Mouse (Mus musculus): ENCODE data around the gene Tmem163. TPM values are rescaled to one million over a fixed set of nuclear protein-coding genes. Genes with fewer than 3 reads are reported as not detected.
A peak's percentile ranks its signal among the peaks of the same experiment; 100 is the strongest.

The Tmem163 gene
- total and polyA plus RNA-seq, 3 experiments = 4.5 to 10.0 (median 8.1) TPM

- TF ChIP-seq IRF4 (IDR thresholded peaks at IDR 0.05; ENCODE audit: low read depth, low read length) (peak; percentile 87; the same call in 1 of the 2 replicates), GABPA (IDR thresholded peaks at IDR 0.05; ENCODE audit: insufficient replicate concordance, low read depth, low read length) (no peak), ELF1 (IDR thresholded peaks at IDR 0.05; ENCODE audit: low read depth, low read length) (no peak), RCOR1 (conservative IDR thresholded peaks at IDR 0.05; ENCODE audit: low read depth, low read length) (0 out of 2 replicates have a peak, but pooled peaks have one; percentile 10), CTCF (conservative IDR thresholded peaks at IDR 0.05 in 1 of 2, IDR thresholded peaks at IDR 0.05 in 1 of 2; ENCODE audit: low read depth in 2 of 2, low read length in 2 of 2) (no peak), BHLHE40 (IDR thresholded peaks at IDR 0.05; ENCODE audit: low read depth, low read length) (peak; percentile 88), POLR2AphosphoS2 (IDR thresholded peaks at IDR 0.05; ENCODE audit: low read depth, low read length) (no peak)
These were observed 164.9 kb downstream of the Tmem163 start (continued) for GRCm38 (mm10) chr1:127514479-127514878.

DNA sequence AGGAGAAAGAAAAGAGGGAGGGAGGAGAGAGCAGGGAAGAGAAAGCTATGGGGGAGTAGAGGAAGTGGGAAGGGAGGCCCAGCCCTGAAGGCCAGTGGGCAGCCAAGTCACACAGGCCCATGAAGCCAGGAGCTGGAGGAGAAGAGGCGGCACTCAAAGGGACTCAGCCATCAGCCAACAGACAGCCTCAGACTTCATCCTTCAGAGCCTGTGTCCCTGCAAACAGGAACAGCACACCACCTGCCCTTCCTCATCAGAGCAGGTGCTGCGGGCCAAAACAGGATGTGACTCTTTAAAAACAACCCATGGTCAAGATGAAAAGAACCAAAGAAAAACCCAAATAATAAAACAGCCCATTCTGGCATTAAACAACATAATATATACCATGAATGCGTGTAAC lies 165.7 kb downstream of the Tmem163 start:
- Histone ChIP-seq H3K27ac (ENCODE audit: insufficient read depth, low read depth) (peak overlapping the region; percentile 92), H3K4me3 (replicated peaks in 1 of 3; ENCODE audit: low read depth in 2 of 3, low read length in 2 of 3, poor library complexity in 1 of 3) (no peak overlapping the region), H3K79me2 (replicated peaks; ENCODE audit: control insufficient read depth, extremely low read depth, insufficient read depth, poor library complexity, severe bottlenecking) (no peaks in the 10 kb centered on the region), H3K9me3 (replicated peaks; ENCODE audit: low read length) (peaks cover 29% of the 10 kb centered on the region), H3K9ac (ENCODE audit: insufficient read depth, low read depth) (peak overlapping the region; percentile 31; the same call in 1 of the 2 replicates), H3K4me2 (ENCODE audit: insufficient read depth, low read depth, poor library complexity, severe bottlenecking) (peak overlapping the region; percentile 58), H3K36me3 (replicated peaks in 1 of 2; ENCODE audit: control insufficient read depth in 1 of 2, insufficient read depth in 1 of 2, low read length in 1 of 2) (peaks cover 0 to 26% of the 10 kb centered on the region in 2 experiments), H3K4me1 (ENCODE audit: control insufficient read depth in 1 of 2, insufficient read depth in 2 of 2) (peaks cover 33 to 51% of the 10 kb centered on the region in 2 experiments), H3K27me3 (replicated peaks) (no peaks in the 10 kb centered on the region)
- dilution Hi-C loops (cut with MboI; ENCODE audit: extremely low pct_ligation_motif_present, extremely low pct_unique_long_range_greater_than_20kb, low sequenced_read_pairs) = no loop called here
- no peak for TF ChIP-seq RAD21 (IDR thresholded peaks at IDR 0.05; ENCODE audit: low read depth, low read length)
- TF ChIP-seq E2F4 (IDR thresholded peaks at IDR 0.05; ENCODE audit: insufficient replicate concordance, low read depth, low read length) = no peak
- TF ChIP-seq USF1 (IDR thresholded peaks at IDR 0.05; ENCODE audit: low read depth, low read length) = no peak
- no peak for TF ChIP-seq MAFK (IDR thresholded peaks at IDR 0.05; ENCODE audit: insufficient replicate concordance, low read length)
- no peak for TF ChIP-seq ZNF384 (IDR thresholded peaks at IDR 0.05; ENCODE audit: low read depth, low read length)
- TF ChIP-seq POLR2AphosphoS2 (IDR thresholded peaks at IDR 0.05; ENCODE audit: low read depth, low read length) = no peak
- TF ChIP-seq JUN (IDR thresholded peaks at IDR 0.05; ENCODE audit: insufficient read depth, low read depth, low read length) = no peak
- no peak for TF ChIP-seq TBP (conservative IDR thresholded peaks at IDR 0.05; ENCODE audit: low read depth, low read length)
- peak; percentile 60 for TF ChIP-seq ETS1 (conservative IDR thresholded peaks at IDR 0.05; ENCODE audit: low read depth, low read length)
- peak; percentile 88 for TF ChIP-seq EP300 (IDR thresholded peaks at IDR 0.05; ENCODE audit: low read length)
- TF ChIP-seq ELF1 (IDR thresholded peaks at IDR 0.05; ENCODE audit: low read depth, low read length) = no peak
- no peak for TF ChIP-seq USF2 (conservative IDR thresholded peaks at IDR 0.05; ENCODE audit: low read depth, low read length)
- TF ChIP-seq NRF1 (IDR thresholded peaks at IDR 0.05; ENCODE audit: low read depth, low read length) = no peak
- no peak for TF ChIP-seq CHD1 (IDR thresholded peaks at IDR 0.05; ENCODE audit: low read depth, low read length)
- peak; percentile 66 for TF ChIP-seq BHLHE40 (IDR thresholded peaks at IDR 0.05; ENCODE audit: low read depth, low read length)
- TF ChIP-seq MAX (IDR thresholded peaks at IDR 0.05; ENCODE audit: low read length) = peak; percentile 76
- no peak for TF ChIP-seq MXI1 (IDR thresholded peaks at IDR 0.05; ENCODE audit: low read depth, low read length)
- TF ChIP-seq ZMIZ1 (IDR thresholded peaks at IDR 0.05; ENCODE audit: low read depth, low read length) = no peak
- TF ChIP-seq IRF4 (IDR thresholded peaks at IDR 0.05; ENCODE audit: low read depth, low read length) = peak; percentile 39; the same call in 1 of the 2 replicates
- TF ChIP-seq JUND (conservative IDR thresholded peaks at IDR 0.05; ENCODE audit: low read depth, low read length) = no peak
- TF ChIP-seq NELFE (IDR thresholded peaks at IDR 0.05; ENCODE audit: low read depth, low read length) = no peak
- TF ChIP-seq UBTF (IDR thresholded peaks at IDR 0.05; ENCODE audit: low read depth, low read length) = no peak
- no peak for TF ChIP-seq MAZ (IDR thresholded peaks at IDR 0.05; ENCODE audit: low read depth, low read length)
- no peak for TF ChIP-seq CTCF (conservative IDR thresholded peaks at IDR 0.05 in 1 of 2, IDR thresholded peaks at IDR 0.05 in 1 of 2; ENCODE audit: low read depth in 2 of 2, low read length in 2 of 2)
- TF ChIP-seq PAX5 (IDR thresholded peaks at IDR 0.05; ENCODE audit: low read length) = no peak
- TF ChIP-seq MEF2A (IDR thresholded peaks at IDR 0.05; ENCODE audit: borderline replicate concordance, low read depth, low read length) = no peak; the same call in 1 of the 2 replicates
- TF ChIP-seq MYC (IDR thresholded peaks at IDR 0.05; ENCODE audit: low read depth, low read length) = no peak
- no peak for TF ChIP-seq CHD2 (IDR thresholded peaks at IDR 0.05; ENCODE audit: low read length)
- no peak for TF ChIP-seq ZC3H11A (IDR thresholded peaks at IDR 0.05; ENCODE audit: low read depth, low read length)
- TF ChIP-seq TCF12 (IDR thresholded peaks at IDR 0.05; ENCODE audit: low read depth, low read length) = peak; percentile 89
- TF ChIP-seq POLR2A (IDR thresholded peaks at IDR 0.05; ENCODE audit: low read depth, low read length) = peak; percentile 39; the same call in 1 of the 2 replicates
- TF ChIP-seq KAT2A (IDR thresholded peaks at IDR 0.05; ENCODE audit: insufficient replicate concordance, low read length) = no peak
- TF ChIP-seq HCFC1 (IDR thresholded peaks at IDR 0.05; ENCODE audit: low read depth, low read length) = no peak
- no peak for TF ChIP-seq SMC3 (IDR thresholded peaks at IDR 0.05; ENCODE audit: low read depth, low read length)
- no peak for TF ChIP-seq SIN3A (IDR thresholded peaks at IDR 0.05; ENCODE audit: low read length)
- TF ChIP-seq GABPA (IDR thresholded peaks at IDR 0.05; ENCODE audit: insufficient replicate concordance, low read depth, low read length) = no peak
- DNase-seq (ENCODE audit: extremely low read depth) = peak; percentile 65
- in situ Hi-C loops (cut with MboI; ENCODE audit: low pct_ligation_motif_present, low pct_unique_long_range_greater_than_20kb, low sequenced_read_pairs) = no loop called here
